In genomic region chr11:21060386-21061074, GRCm38 (mm10) we compare ENCODE assay signal across 22 mouse cellular contexts. TPM values are rescaled to one million over a fixed set of nuclear protein-coding genes. Genes with fewer than 3 reads are reported as not detected.
DNase-seq lines count a peak whose midpoint lies in the region; ATAC-seq and TF ChIP-seq lines count a peak whose summit lies in the region.
"Had no signal": no experiment of that assay in that cellular context is flagged by ENCODE, and none has a peak within 500 bp of the region (broad histone marks: within the 10 kb centered on the region; RNA-seq: fewer than 3 reads in every experiment).

No protein-coding gene starts in this region.

- peak; percentile 77 for DNase-seq in heart, adult 11 months
- DNase-seq in heart, postnatal 36 days, result no peak
- peak; percentile 24 for DNase-seq in midbrain, embryonic 14.5 days
- DNase-seq in testis, postnatal 10 days (ENCODE audit: low spot score), result no peak
- DNase-seq: adrenal gland, postnatal 25 days; cerebellum, adult 9-11 months; gastrocnemius, postnatal 36 days; kidney, adult 11 months had no signal

- no peak overlapping the region for H3K9ac ChIP-seq in intestine, postnatal 0 days (ENCODE audit: low read depth, low read length)
- no peak overlapping the region for H3K9ac ChIP-seq in intestine, embryonic 15.5 days
- H3K9ac ChIP-seq in midbrain, embryonic 14.5 days (replicated peaks; ENCODE audit: low read length), result no peak overlapping the region
- no peak overlapping the region for H3K9ac ChIP-seq in midbrain, embryonic 16.5 days (ENCODE audit: low read depth, low read length)
- H3K9ac ChIP-seq: heart, embryonic 13.5 days; hindbrain, embryonic 15.5 days; kidney, embryonic 15.5 days; limb, embryonic 15.5 days; liver, embryonic 14.5 days; lung, embryonic 15.5 days; neural tube, embryonic 13.5 days had no signal

- no peak overlapping the region for H3K27ac ChIP-seq in intestine, postnatal 0 days (ENCODE audit: low read depth, low read length)
- H3K27ac ChIP-seq in intestine, embryonic 15.5 days, result no peak overlapping the region
- H3K27ac ChIP-seq in midbrain, embryonic 14.5 days (replicated peaks; ENCODE audit: low read depth, low read length), result no peak overlapping the region
- no peak overlapping the region for H3K27ac ChIP-seq in midbrain, embryonic 16.5 days (ENCODE audit: low read length)
- H3K27ac ChIP-seq: forebrain, embryonic 10.5 days; hindbrain, embryonic 15.5 days; kidney, embryonic 15.5 days; limb, embryonic 15.5 days; liver, embryonic 14.5 days; lung, embryonic 15.5 days; neural tube, embryonic 13.5 days; stomach, postnatal 0 days had no signal

- no peaks in the 10 kb centered on the region for H3K27me3 ChIP-seq in intestine, postnatal 0 days (replicated peaks; ENCODE audit: control insufficient read depth, insufficient read depth, low read length)
- H3K27me3 ChIP-seq in intestine, embryonic 15.5 days (replicated peaks), result no peaks in the 10 kb centered on the region
- H3K27me3 ChIP-seq in midbrain, embryonic 14.5 days (ENCODE audit: control insufficient read depth, insufficient read depth, low read length), result no peaks in the 10 kb centered on the region
- no peaks in the 10 kb centered on the region for H3K27me3 ChIP-seq in midbrain, embryonic 16.5 days (ENCODE audit: control insufficient read depth, insufficient read depth, low read depth, low read length)
- H3K27me3 ChIP-seq: heart, embryonic 13.5 days; hindbrain, embryonic 15.5 days; kidney, embryonic 15.5 days; limb, embryonic 15.5 days; lung, embryonic 15.5 days; neural tube, embryonic 13.5 days had no signal

- H3K9me3 ChIP-seq in intestine, postnatal 0 days (ENCODE audit: control insufficient read depth), result no peaks in the 10 kb centered on the region
- no peaks in the 10 kb centered on the region for H3K9me3 ChIP-seq in intestine, embryonic 15.5 days
- H3K9me3 ChIP-seq in midbrain, embryonic 14.5 days (ENCODE audit: control insufficient read depth, low read length), result no peaks in the 10 kb centered on the region
- H3K9me3 ChIP-seq in midbrain, embryonic 16.5 days (replicated peaks; ENCODE audit: control insufficient read depth, low read length, poor library complexity, severe bottlenecking), result no peaks in the 10 kb centered on the region
- H3K9me3 ChIP-seq: forebrain, embryonic 10.5 days; heart, embryonic 13.5 days; hindbrain, embryonic 15.5 days; kidney, embryonic 15.5 days; limb, embryonic 15.5 days; lung, embryonic 15.5 days; neural tube, embryonic 13.5 days had no signal

- 68% methylated on average over 7 of the region's 7 CpGs for WGBS in intestine, postnatal 0 days
- WGBS in intestine, embryonic 15.5 days, result 82% methylated on average over 7 of the region's 7 CpGs
- WGBS in midbrain, embryonic 14.5 days, result 49% methylated on average over 7 of the region's 7 CpGs
- 53% methylated on average over 7 of the region's 7 CpGs for WGBS in midbrain, embryonic 16.5 days

- intact Hi-C loops in heart, postnatal 36 days (cut with DNase I), result no loop called here

- H3K4me3 ChIP-seq in intestine, postnatal 0 days (ENCODE audit: low read depth, low read length), result no peak overlapping the region
- H3K4me3 ChIP-seq in intestine, embryonic 15.5 days (replicated peaks), result no peak overlapping the region
- no peak overlapping the region for H3K4me3 ChIP-seq in midbrain, embryonic 14.5 days (replicated peaks; ENCODE audit: low read depth, low read length)
- no peak overlapping the region for H3K4me3 ChIP-seq in midbrain, embryonic 16.5 days (ENCODE audit: low read depth, low read length)
- H3K4me3 ChIP-seq: forebrain, embryonic 10.5 days; heart, embryonic 13.5 days; hindbrain, embryonic 15.5 days; kidney, embryonic 15.5 days; limb, embryonic 15.5 days; lung, embryonic 15.5 days; myocyte; neural tube, embryonic 13.5 days had no signal

- ATAC-seq in intestine, postnatal 0 days, result no peak
- no peak for ATAC-seq in intestine, embryonic 15.5 days
- ATAC-seq in midbrain, embryonic 14.5 days (ENCODE audit: low FRiP score, low TSS enrichment), result no peak
- no peak for ATAC-seq in midbrain, embryonic 16.5 days
- ATAC-seq: forebrain, embryonic 16.5 days had no signal

- 0 out of 2 replicates have a peak overlapping the region, but pooled peaks have one; percentile 27 for H3K4me2 ChIP-seq in intestine, postnatal 0 days (replicated peaks; ENCODE audit: low read depth)
- H3K4me2 ChIP-seq in intestine, embryonic 15.5 days (replicated peaks), result no peak overlapping the region
- no peak overlapping the region for H3K4me2 ChIP-seq in midbrain, embryonic 14.5 days (ENCODE audit: low read length)
- no peak overlapping the region for H3K4me2 ChIP-seq in midbrain, embryonic 16.5 days (ENCODE audit: low read length)
- H3K4me2 ChIP-seq: heart, embryonic 13.5 days; hindbrain, embryonic 15.5 days; kidney, embryonic 15.5 days; limb, embryonic 15.5 days; lung, embryonic 15.5 days; neural tube, embryonic 13.5 days had no signal

- no peaks in the 10 kb centered on the region for H3K36me3 ChIP-seq in intestine, postnatal 0 days (ENCODE audit: control insufficient read depth, insufficient read depth)
- no peaks in the 10 kb centered on the region for H3K36me3 ChIP-seq in intestine, embryonic 15.5 days
- no peaks in the 10 kb centered on the region for H3K36me3 ChIP-seq in midbrain, embryonic 14.5 days (ENCODE audit: control insufficient read depth, insufficient read depth, low read length)
- H3K36me3 ChIP-seq in midbrain, embryonic 16.5 days (ENCODE audit: control insufficient read depth, insufficient read depth, low read length), result no peaks in the 10 kb centered on the region
- H3K36me3 ChIP-seq: forebrain, embryonic 10.5 days; heart, embryonic 13.5 days; hindbrain, embryonic 15.5 days; kidney, embryonic 15.5 days; limb, embryonic 15.5 days; lung, embryonic 15.5 days; neural tube, embryonic 13.5 days had no signal

- no peak for TF ChIP-seq CTCF in intestine, postnatal 0 days (IDR thresholded peaks at IDR 0.05; ENCODE audit: low read depth)

- no peaks in the 10 kb centered on the region for H3K4me1 ChIP-seq in intestine, postnatal 0 days (replicated peaks; ENCODE audit: control insufficient read depth, insufficient read depth, low read length)
- peaks cover 6% of the 10 kb centered on the region; the same call in 1 of the 2 replicates for H3K4me1 ChIP-seq in intestine, embryonic 15.5 days (replicated peaks)
- no peaks in the 10 kb centered on the region for H3K4me1 ChIP-seq in midbrain, embryonic 14.5 days (ENCODE audit: control insufficient read depth, insufficient read depth, low read length)
- no peaks in the 10 kb centered on the region for H3K4me1 ChIP-seq in midbrain, embryonic 16.5 days (ENCODE audit: control insufficient read depth, insufficient read depth, low read length)
- H3K4me1 ChIP-seq: hindbrain, embryonic 15.5 days had no signal

RNA-seq across cellular contexts. Expression of gene Peli1, which starts 30.6 kb away (rescaled TPM):
- total RNA-seq in heart, postnatal 36 days (2021), result 10 to 100 TPM; 13.8 to 14.7 TPM
- 27.1 and 27.2 TPM in 2 replicates for polyA plus RNA-seq in intestine, postnatal 0 days (2015; fragmentation: Nextera tagmentation; extraction: Ambion mirVana)
- polyA plus RNA-seq in intestine, embryonic 15.5 days (2015; fragmentation: Nextera tagmentation; extraction: Ambion mirVana), result 33.8 and 35.8 TPM in 2 replicates
- polyA plus RNA-seq in midbrain, embryonic 14.5 days (2014; fragmentation: Nextera tagmentation; extraction: Ambion mirVana), result 82.4 and 104 TPM in 2 replicates
- 57.6 and 65.6 TPM in 2 replicates for polyA plus RNA-seq in midbrain, embryonic 16.5 days (2015; fragmentation: Nextera tagmentation; extraction: Ambion mirVana)

Comparison
In these comparisons a context has a peak if more than half of its experiments do, and no peak if none do; other contexts are left out.
1. DNase-seq: peak in heart, adult 11 months (single experiment) and midbrain, embryonic 14.5 days (single experiment); none in heart, postnatal 36 days (0 of 2) and testis, postnatal 10 days (single experiment).